Mouse (Mus musculus): ENCODE data around the gene Kifc1. TPM values are rescaled to one million over a fixed set of nuclear protein-coding genes. Genes with fewer than 3 reads are reported as not detected.

The Kifc1 gene
- 1 to 10 TPM; 1.9 to 2.1 TPM for total RNA-seq (2021)

GRCm38 (mm10) chr17:33890533-33891059 is at the start of gene Kifc1:
Gene Kifc1 (minus strand): TSS chr17:33890661.
- peak; percentile 99 to 100 for DNase-seq (ENCODE audit: extremely low spot score in 1 of 2, low spot score in 1 of 2)

- DNase-seq (ENCODE audit: extremely low spot score in 1 of 2, low spot score in 1 of 2), result no peak
Measured at GRCm38 (mm10) chr17:33938783-33939182, 48.3 kb upstream of the Kifc1 start.

- no peak for DNase-seq (ENCODE audit: extremely low spot score in 1 of 2, low spot score in 1 of 2)
Measured at GRCm38 (mm10) chr17:33936993-33937392, 46.5 kb upstream of the Kifc1 start.

- no peak for DNase-seq (ENCODE audit: extremely low spot score in 1 of 2, low spot score in 1 of 2)
Measured at GRCm38 (mm10) chr17:33935422-33936055, 45.1 kb upstream of the Kifc1 start.

- DNase-seq (ENCODE audit: extremely low spot score in 1 of 2, low spot score in 1 of 2), result no peak
Measured at GRCm38 (mm10) chr17:33932970-33933369, 42.5 kb upstream of the Kifc1 start.

- no peak for DNase-seq (ENCODE audit: extremely low spot score in 1 of 2, low spot score in 1 of 2)
Measured at GRCm38 (mm10) chr17:33932448-33932847, 42.0 kb upstream of the Kifc1 start.

- no peak for DNase-seq (ENCODE audit: extremely low spot score in 1 of 2, low spot score in 1 of 2)
Measured at GRCm38 (mm10) chr17:33931947-33932346, 41.5 kb upstream of the Kifc1 start.

GRCm38 (mm10) chr17:33931159-33931866 is 40.9 kb upstream of the Kifc1 start:
- DNase-seq (ENCODE audit: extremely low spot score in 1 of 2, low spot score in 1 of 2), result no peak

- DNase-seq (ENCODE audit: extremely low spot score in 1 of 2, low spot score in 1 of 2), result peak; percentile 54 to 62
Measured at GRCm38 (mm10) chr17:33930280-33931158, 40.1 kb upstream of the Kifc1 start.

- peak; percentile 93 for DNase-seq (ENCODE audit: extremely low spot score in 1 of 2, low spot score in 1 of 2)
Measured at GRCm38 (mm10) chr17:33929371-33930279, 39.2 kb upstream of the Kifc1 start, which contains the start of gene Rgl2. Gene Rgl2 (plus strand): TSS chr17:33929543.

- DNase-seq (ENCODE audit: extremely low spot score in 1 of 2, low spot score in 1 of 2), result no peak
Measured at GRCm38 (mm10) chr17:33928251-33928947, 37.9 kb upstream of the Kifc1 start.

- no peak for DNase-seq (ENCODE audit: extremely low spot score in 1 of 2, low spot score in 1 of 2)
Measured at GRCm38 (mm10) chr17:33926207-33926932, 35.9 kb upstream of the Kifc1 start.

GRCm38 (mm10) chr17:33925406-33926116 is 35.1 kb upstream of the Kifc1 start:
- no peak for DNase-seq (ENCODE audit: extremely low spot score in 1 of 2, low spot score in 1 of 2)

- peak in 1 of 2 experiments; percentile 38 for DNase-seq (ENCODE audit: extremely low spot score in 1 of 2, low spot score in 1 of 2)
Measured at GRCm38 (mm10) chr17:33924577-33925283, 34.3 kb upstream of the Kifc1 start.

- DNase-seq (ENCODE audit: extremely low spot score in 1 of 2, low spot score in 1 of 2), result no peak
Measured at GRCm38 (mm10) chr17:33921361-33921760, 30.9 kb upstream of the Kifc1 start.

- peak; percentile 58 to 87 for DNase-seq (ENCODE audit: extremely low spot score in 1 of 2, low spot score in 1 of 2)
Measured at GRCm38 (mm10) chr17:33920282-33921097, 30.0 kb upstream of the Kifc1 start.

All from layer of hippocampus, postnatal 25 days (tissue).